ENCODE assay signal across 26 mouse cellular contexts in genomic region chr12:110387056-110387455, GRCm38 (mm10). TPM values are rescaled to one million over a fixed set of nuclear protein-coding genes. Genes with fewer than 3 reads are reported as not detected.
DNase-seq lines count a peak whose midpoint lies in the region; ATAC-seq and TF ChIP-seq lines count a peak whose summit lies in the region.
"Had no signal": no experiment of that assay in that cellular context is flagged by ENCODE, and none has a peak within 500 bp of the region (broad histone marks: within the 10 kb centered on the region; RNA-seq: fewer than 3 reads in every experiment).

No protein-coding gene starts in this region.

- no peak for TF ChIP-seq POLR2A in brain, embryonic 14.5 days (IDR thresholded peaks at IDR 0.05; ENCODE audit: borderline replicate concordance, extremely low read depth, insufficient read depth, insufficient read length, poor library complexity, severe bottlenecking)

- no peak overlapping the region for H3K4me3 ChIP-seq in forebrain, embryonic 12.5 days (replicated peaks)
- H3K4me3 ChIP-seq in forebrain, embryonic 13.5 days: no peak overlapping the region
- H3K4me3 ChIP-seq in hindbrain, embryonic 10.5 days: no peak overlapping the region
- H3K4me3 ChIP-seq in hindbrain, embryonic 12.5 days: no peak overlapping the region
- no peak overlapping the region for H3K4me3 ChIP-seq in midbrain, embryonic 14.5 days (replicated peaks; ENCODE audit: low read depth, low read length)
- H3K4me3 ChIP-seq in midbrain, embryonic 10.5 days: no peak overlapping the region
- H3K4me3 ChIP-seq: embryonic facial prominence, embryonic 13.5 days; embryonic facial prominence, embryonic 15.5 days; erythroblast, embryonic 14.5 days; forebrain, embryonic 10.5 days; forebrain, embryonic 15.5 days had no signal

- H3K27ac ChIP-seq in forebrain, embryonic 12.5 days: 0 out of 2 replicates have a peak overlapping the region, but pooled peaks have one; percentile 14
- no peak overlapping the region for H3K27ac ChIP-seq in forebrain, embryonic 13.5 days
- H3K27ac ChIP-seq in hindbrain, embryonic 10.5 days: 0 out of 2 replicates have a peak overlapping the region, but pooled peaks have one; percentile 47
- H3K27ac ChIP-seq in hindbrain, embryonic 12.5 days: no peak overlapping the region; the same call in 1 of the 2 replicates
- H3K27ac ChIP-seq in midbrain, embryonic 14.5 days (replicated peaks; ENCODE audit: low read depth, low read length): no peak overlapping the region
- H3K27ac ChIP-seq in midbrain, embryonic 10.5 days (replicated peaks): no peak overlapping the region
- H3K27ac ChIP-seq: embryonic facial prominence, embryonic 13.5 days; embryonic facial prominence, embryonic 15.5 days; forebrain, embryonic 10.5 days; forebrain, embryonic 15.5 days had no signal

- no peak for DNase-seq in hindbrain, embryonic 10.5 days (ENCODE audit: low spot score)
- DNase-seq in midbrain, embryonic 14.5 days: peak; percentile 55
- no peak for DNase-seq in midbrain, embryonic 10.5 days (ENCODE audit: low spot score)
- DNase-seq in brain, embryonic 14.5 days (ENCODE audit: low read depth): peak; percentile 58
- DNase-seq: adrenal gland, adult 8-10 months; adrenal gland, postnatal 14 days; adrenal gland, postnatal 36 days; B cell, adult 2 months; cerebellum, adult 11 months; cerebellum, adult 18-20 months; cerebellum, adult 8-10 months; cerebellum, adult 9-11 months; cerebellum, postnatal 14 days; cerebellum, postnatal 36 days; embryo, embryonic 11 days had no signal

- H3K27me3 ChIP-seq in forebrain, embryonic 12.5 days: 0 out of 2 replicates have a peak, but pooled peaks cover 2% of the 10 kb centered on the region
- H3K27me3 ChIP-seq in forebrain, embryonic 13.5 days: peaks cover 9% of the 10 kb centered on the region; the same call in 1 of the 2 replicates
- H3K27me3 ChIP-seq in hindbrain, embryonic 10.5 days (ENCODE audit: insufficient read depth, poor library complexity, severe bottlenecking): no peaks in the 10 kb centered on the region
- H3K27me3 ChIP-seq in hindbrain, embryonic 12.5 days: no peaks in the 10 kb centered on the region
- no peaks in the 10 kb centered on the region for H3K27me3 ChIP-seq in midbrain, embryonic 14.5 days (ENCODE audit: control insufficient read depth, insufficient read depth, low read length)
- 0 out of 2 replicates have a peak, but pooled peaks cover 12% of the 10 kb centered on the region for H3K27me3 ChIP-seq in midbrain, embryonic 10.5 days (ENCODE audit: low read depth, poor library complexity, severe bottlenecking)
- H3K27me3 ChIP-seq: embryonic facial prominence, embryonic 15.5 days; forebrain, embryonic 15.5 days; Patski had no signal

- H3K36me3 ChIP-seq in forebrain, embryonic 12.5 days (replicated peaks): no peaks in the 10 kb centered on the region
- no peaks in the 10 kb centered on the region for H3K36me3 ChIP-seq in forebrain, embryonic 13.5 days (ENCODE audit: poor library complexity, severe bottlenecking)
- no peaks in the 10 kb centered on the region for H3K36me3 ChIP-seq in hindbrain, embryonic 10.5 days
- H3K36me3 ChIP-seq in hindbrain, embryonic 12.5 days: no peaks in the 10 kb centered on the region
- no peaks in the 10 kb centered on the region for H3K36me3 ChIP-seq in midbrain, embryonic 14.5 days (ENCODE audit: control insufficient read depth, insufficient read depth, low read length)
- H3K36me3 ChIP-seq in midbrain, embryonic 10.5 days: no peaks in the 10 kb centered on the region
- H3K36me3 ChIP-seq: embryonic facial prominence, embryonic 13.5 days; embryonic facial prominence, embryonic 15.5 days; forebrain, embryonic 10.5 days; forebrain, embryonic 15.5 days; G1E had no signal

- no peak for ATAC-seq in forebrain, embryonic 12.5 days (ENCODE audit: low FRiP score)
- ATAC-seq in forebrain, embryonic 13.5 days: no peak
- no peak for ATAC-seq in hindbrain, embryonic 12.5 days (ENCODE audit: low FRiP score)
- no peak for ATAC-seq in midbrain, embryonic 14.5 days (ENCODE audit: low FRiP score, low TSS enrichment)
- ATAC-seq: CD4-positive, CD25-positive, alpha-beta regulatory T cell, adult 4 months; forebrain, embryonic 15.5 days; Patski had no signal

- H3K4me1 ChIP-seq in forebrain, embryonic 12.5 days: peaks cover 10% of the 10 kb centered on the region
- peaks cover 25% of the 10 kb centered on the region for H3K4me1 ChIP-seq in forebrain, embryonic 13.5 days
- 0 out of 2 replicates have a peak, but pooled peaks cover 5% of the 10 kb centered on the region for H3K4me1 ChIP-seq in hindbrain, embryonic 10.5 days (replicated peaks)
- peaks cover 12% of the 10 kb centered on the region; the same call in 1 of the 2 replicates for H3K4me1 ChIP-seq in hindbrain, embryonic 12.5 days
- 0 out of 2 replicates have a peak, but pooled peaks cover 8% of the 10 kb centered on the region for H3K4me1 ChIP-seq in midbrain, embryonic 14.5 days (ENCODE audit: control insufficient read depth, insufficient read depth, low read length)
- 0 out of 2 replicates have a peak, but pooled peaks cover 5% of the 10 kb centered on the region for H3K4me1 ChIP-seq in midbrain, embryonic 10.5 days
- H3K4me1 ChIP-seq: embryonic facial prominence, embryonic 13.5 days; embryonic facial prominence, embryonic 15.5 days had no signal

- 57% methylated on average over 11 of the region's 11 CpGs for WGBS in forebrain, embryonic 12.5 days
- 62% methylated on average over 11 of the region's 11 CpGs for WGBS in forebrain, embryonic 13.5 days
- WGBS in hindbrain, embryonic 10.5 days: 75% methylated on average over 11 of the region's 11 CpGs
- WGBS in hindbrain, embryonic 12.5 days: 65% methylated on average over 11 of the region's 11 CpGs
- WGBS in midbrain, embryonic 14.5 days: 33% methylated on average over 11 of the region's 11 CpGs
- WGBS in midbrain, embryonic 10.5 days: 63% methylated on average over 11 of the region's 11 CpGs

- TF ChIP-seq CTCF in brain, embryonic 14.5 days (IDR thresholded peaks at IDR 0.05; ENCODE audit: borderline replicate concordance, extremely low read depth, insufficient read depth, insufficient read length): no peak

- no peak overlapping the region for H3K4me2 ChIP-seq in forebrain, embryonic 12.5 days
- no peak overlapping the region for H3K4me2 ChIP-seq in forebrain, embryonic 13.5 days
- H3K4me2 ChIP-seq in hindbrain, embryonic 12.5 days (replicated peaks): no peak overlapping the region
- no peak overlapping the region for H3K4me2 ChIP-seq in midbrain, embryonic 14.5 days (ENCODE audit: low read length)
- H3K4me2 ChIP-seq: embryonic facial prominence, embryonic 13.5 days; embryonic facial prominence, embryonic 15.5 days; forebrain, embryonic 15.5 days had no signal

- no peaks in the 10 kb centered on the region for H3K9me3 ChIP-seq in forebrain, embryonic 12.5 days
- H3K9me3 ChIP-seq in forebrain, embryonic 13.5 days (replicated peaks): no peaks in the 10 kb centered on the region
- H3K9me3 ChIP-seq in hindbrain, embryonic 10.5 days: no peaks in the 10 kb centered on the region
- H3K9me3 ChIP-seq in hindbrain, embryonic 12.5 days (replicated peaks): no peaks in the 10 kb centered on the region
- no peaks in the 10 kb centered on the region for H3K9me3 ChIP-seq in midbrain, embryonic 14.5 days (ENCODE audit: control insufficient read depth, low read length)
- no peaks in the 10 kb centered on the region for H3K9me3 ChIP-seq in midbrain, embryonic 10.5 days (replicated peaks)
- H3K9me3 ChIP-seq: embryonic facial prominence, embryonic 13.5 days; embryonic facial prominence, embryonic 15.5 days; forebrain, embryonic 10.5 days; forebrain, embryonic 15.5 days had no signal

- H3K9ac ChIP-seq in forebrain, embryonic 12.5 days: no peak overlapping the region
- no peak overlapping the region for H3K9ac ChIP-seq in forebrain, embryonic 13.5 days
- H3K9ac ChIP-seq in hindbrain, embryonic 12.5 days: no peak overlapping the region
- no peak overlapping the region for H3K9ac ChIP-seq in midbrain, embryonic 14.5 days (replicated peaks; ENCODE audit: low read length)
- H3K9ac ChIP-seq: embryonic facial prominence, embryonic 13.5 days; embryonic facial prominence, embryonic 15.5 days; forebrain, embryonic 15.5 days had no signal

RNA-seq across cellular contexts. Expression of gene Ppp2r5c, which starts 59.9 kb away (rescaled TPM):
- polyA plus RNA-seq in forebrain, embryonic 12.5 days (2016; fragmentation: Nextera tagmentation; extraction: Ambion mirVana): 152 and 157 TPM in 2 replicates
- 138 and 147 TPM in 2 replicates for polyA plus RNA-seq in forebrain, embryonic 13.5 days (2015; fragmentation: Nextera tagmentation; extraction: Ambion mirVana)
- polyA plus RNA-seq in hindbrain, embryonic 10.5 days (2016; fragmentation: Nextera tagmentation; extraction: Ambion mirVana): 139 and 146 TPM in 2 replicates
- polyA plus RNA-seq in hindbrain, embryonic 12.5 days (2016; fragmentation: Nextera tagmentation; extraction: Ambion mirVana): 153 and 163 TPM in 2 replicates
- 125 and 158 TPM in 2 replicates for polyA plus RNA-seq in midbrain, embryonic 14.5 days (2014; fragmentation: Nextera tagmentation; extraction: Ambion mirVana)
- polyA plus RNA-seq in midbrain, embryonic 10.5 days (2016; fragmentation: Nextera tagmentation; extraction: Ambion mirVana): 142 and 155 TPM in 2 replicates
- polyA plus RNA-seq in brain, embryonic 14.5 days (2012; rRNA removed): 71.5 and 101 TPM in 2 replicates

Comparison
In these comparisons a context has a peak if more than half of its experiments do, and no peak if none do; other contexts are left out.
1. H3K27ac ChIP-seq: peak in forebrain, embryonic 12.5 days (single experiment) and hindbrain, embryonic 10.5 days (single experiment); none in forebrain, embryonic 13.5 days (single experiment), hindbrain, embryonic 12.5 days (single experiment), midbrain, embryonic 14.5 days (single experiment) and midbrain, embryonic 10.5 days (single experiment).
2. DNase-seq: peak in midbrain, embryonic 14.5 days (single experiment) and brain, embryonic 14.5 days (single experiment); none in hindbrain, embryonic 10.5 days (single experiment) and midbrain, embryonic 10.5 days (single experiment).